Mouse (Mus musculus) cerebellum, adult 11-12 months (tissue): Measurements from ENCODE around the gene Dock4.

Experiments used
- DNase-seq: peaks from one replicate; pipeline ENCODE4 v3.0.0; 2022

The Dock4 gene

GRCm38 (mm10) chr12:40789379-40790361 is 343.9 kb downstream of the Dock4 start:
- DNase-seq = peak; percentile 20

DNA sequence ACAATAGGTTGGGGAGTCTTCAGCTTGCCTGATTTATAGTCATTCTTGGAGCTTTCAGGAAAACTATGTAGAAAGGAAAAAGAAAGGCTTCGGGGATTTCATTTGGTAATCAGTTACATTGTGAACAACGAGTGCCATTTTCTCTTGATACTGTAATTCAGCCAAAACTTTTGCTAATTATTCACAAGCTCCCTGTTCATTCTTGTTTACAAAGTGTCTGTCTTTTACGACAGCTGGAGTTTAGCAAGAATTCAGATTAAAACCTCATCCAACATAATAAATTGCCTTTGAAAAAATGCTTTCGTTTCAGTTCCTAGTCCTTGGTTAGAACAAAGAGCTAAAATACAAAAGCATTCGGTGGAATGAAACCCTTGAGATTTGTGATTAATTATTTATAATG is 345.5 kb downstream of the Dock4 start:
- DNase-seq = no peak

DNA sequence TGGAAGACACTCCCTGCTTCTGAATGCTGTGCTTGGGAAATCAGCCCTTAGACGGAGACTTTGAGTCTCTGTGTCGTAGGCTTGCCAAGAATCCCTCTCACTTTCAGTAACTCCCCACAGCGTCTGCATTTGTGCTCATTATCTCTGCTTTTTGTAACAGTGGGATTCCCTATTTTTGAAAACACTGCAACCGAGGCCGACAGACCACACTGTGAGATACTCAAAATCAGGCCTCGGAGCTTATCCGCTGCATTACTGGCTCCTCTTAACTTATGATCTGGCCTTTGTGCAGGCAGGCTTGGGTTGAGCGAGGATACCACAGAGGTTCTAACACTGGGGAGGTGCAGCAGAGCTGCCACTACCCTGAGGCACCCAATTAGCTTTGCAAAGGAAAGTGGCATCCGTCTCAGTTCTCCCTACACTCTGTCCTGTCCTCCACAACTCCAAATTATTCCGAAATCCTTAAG is 346.5 kb downstream of the Dock4 start:
- DNase-seq = no peak

- DNase-seq = no peak
Observed at GRCm38 (mm10) chr12:40794066-40794465, 348.3 kb downstream of the Dock4 start.

- DNase-seq = no peak
Observed at GRCm38 (mm10) chr12:40794756-40795155, 349.0 kb downstream of the Dock4 start.

GRCm38 (mm10) chr12:40795768-40796167 is 350.0 kb downstream of the Dock4 start:
- no peak for DNase-seq

- DNase-seq = no peak
Observed at GRCm38 (mm10) chr12:40796813-40797491, 351.2 kb downstream of the Dock4 start.

DNA sequence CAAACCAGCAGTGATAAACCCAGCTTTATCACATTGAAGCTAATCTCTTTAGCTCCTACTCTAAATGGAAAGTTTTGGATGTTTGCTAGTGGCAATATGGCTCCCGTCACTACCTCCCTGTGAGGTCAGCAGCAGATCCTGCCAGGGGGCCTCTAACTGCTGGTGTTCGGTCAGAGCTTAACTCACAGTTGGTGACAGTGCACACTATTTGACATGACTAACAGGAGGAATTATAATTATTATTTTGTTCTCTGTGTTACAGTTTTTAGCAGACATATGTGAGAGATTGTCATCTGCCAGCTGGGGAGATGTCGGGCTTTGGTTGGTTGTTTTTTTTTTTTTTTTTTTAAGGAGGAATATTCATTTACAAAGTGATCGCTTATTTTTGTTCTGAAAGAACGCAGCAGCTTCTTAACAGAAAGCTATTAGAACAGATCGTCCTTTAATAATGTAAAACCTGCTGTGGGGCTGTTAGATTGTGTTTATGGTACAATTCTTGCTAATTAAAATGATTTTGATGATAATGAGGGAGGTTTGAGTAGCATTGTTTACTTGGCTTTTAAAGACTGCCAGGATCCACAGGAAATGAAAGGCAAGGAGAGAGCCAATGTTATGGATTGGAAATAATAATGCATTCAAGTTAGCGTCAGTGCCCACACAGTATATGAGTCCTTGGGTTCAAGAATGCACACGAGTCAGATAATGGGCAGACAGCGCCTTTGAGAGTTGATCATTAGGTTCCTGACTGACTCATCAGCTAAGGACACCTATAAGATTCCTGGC is 352.0 kb downstream of the Dock4 start:
- no peak for DNase-seq

DNA sequence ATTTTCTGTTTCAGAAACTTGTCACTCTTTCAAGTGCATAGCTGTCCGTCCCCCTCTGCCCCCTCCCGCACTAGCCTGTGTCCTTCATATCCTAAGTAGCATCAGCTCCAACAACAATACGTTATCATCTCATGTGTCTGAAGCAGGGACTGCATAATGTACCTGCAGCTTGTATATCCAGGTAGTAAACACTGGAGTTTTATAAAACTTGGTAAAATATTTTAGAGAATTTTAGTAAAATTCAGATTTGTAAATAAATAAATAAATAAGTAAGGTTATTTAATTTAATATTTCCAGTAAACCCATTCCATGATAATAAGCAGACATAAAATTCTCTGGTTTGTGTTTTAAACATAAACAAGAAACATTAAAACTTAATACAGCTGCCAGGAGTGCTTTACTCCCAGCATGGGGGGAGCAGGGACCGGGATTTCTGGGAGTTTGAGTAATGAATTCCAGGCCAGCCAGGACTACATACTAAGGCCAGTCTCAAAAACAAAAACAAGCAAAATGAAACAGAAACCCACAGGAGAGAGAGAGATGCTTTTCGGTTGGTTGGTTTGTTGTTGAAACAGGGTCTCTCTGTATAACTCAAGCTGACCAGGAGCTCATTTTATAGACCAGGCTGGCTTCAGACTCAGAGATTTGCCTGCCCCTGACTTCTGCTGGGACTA is 352.7 kb downstream of the Dock4 start:
- DNase-seq = no peak

GRCm38 (mm10) chr12:40801456-40801855 is 355.7 kb downstream of the Dock4 start:
- DNase-seq = no peak

DNA sequence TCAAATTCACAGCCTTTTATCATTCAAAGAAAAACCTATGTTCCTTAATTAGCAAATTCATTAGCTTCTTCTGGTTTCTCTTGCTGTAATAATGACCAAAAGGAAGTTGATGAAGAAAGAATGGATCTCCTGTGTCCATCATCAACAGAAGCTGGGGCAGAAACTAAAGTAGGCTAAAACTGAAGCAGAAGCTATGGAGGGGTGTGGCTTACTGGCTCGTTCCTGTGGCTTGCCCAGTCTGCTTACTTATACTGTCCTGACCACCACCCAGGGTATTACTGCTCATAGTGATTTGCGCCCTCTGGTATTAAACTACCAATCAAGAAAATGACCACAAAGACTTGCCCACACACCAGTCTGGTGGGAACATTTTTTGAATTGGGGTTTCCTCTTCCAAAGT is 359.5 kb downstream of the Dock4 start:
- DNase-seq = no peak

- no peak for DNase-seq
Observed at GRCm38 (mm10) chr12:40807916-40808315, 362.2 kb downstream of the Dock4 start.

- DNase-seq = no peak
Observed at GRCm38 (mm10) chr12:40813474-40813873, 367.7 kb downstream of the Dock4 start.

GRCm38 (mm10) chr12:40814659-40815363 is 369.1 kb downstream of the Dock4 start:
- no peak for DNase-seq

- DNase-seq = no peak
Observed at GRCm38 (mm10) chr12:40818046-40818708, 372.4 kb downstream of the Dock4 start.

- DNase-seq = no peak
Observed at GRCm38 (mm10) chr12:40823631-40824030, 377.9 kb downstream of the Dock4 start.

- no peak for DNase-seq
Observed at GRCm38 (mm10) chr12:40824251-40824650, 378.5 kb downstream of the Dock4 start.

GRCm38 (mm10) chr12:40825935-40826460 is 380.2 kb downstream of the Dock4 start:
- DNase-seq = no peak

- DNase-seq = no peak
Observed at GRCm38 (mm10) chr12:40826491-40826890, 380.7 kb downstream of the Dock4 start.

DNA sequence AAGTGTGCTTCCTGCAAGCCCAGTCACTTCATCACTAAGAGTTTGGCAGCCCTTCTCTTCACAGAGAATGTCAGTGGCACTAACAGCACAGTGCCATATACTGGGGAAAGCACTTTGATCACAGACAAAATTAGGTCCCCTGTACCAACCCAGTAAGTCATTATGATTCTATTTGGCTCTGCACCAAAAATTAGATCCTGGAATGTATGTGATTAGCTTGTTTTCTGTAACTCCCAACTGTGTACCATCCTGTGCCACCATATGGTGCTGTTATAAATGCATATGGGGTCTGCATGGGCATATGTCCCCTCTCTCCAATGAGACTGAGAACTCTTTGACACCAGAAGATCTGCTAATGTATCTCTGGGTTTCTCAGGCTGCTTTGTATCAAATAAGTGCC is 382.3 kb downstream of the Dock4 start:
- no peak for DNase-seq

GRCm38 (mm10) chr12:40829269-40829668 is 383.5 kb downstream of the Dock4 start:
- DNase-seq = no peak
